Mouse (Mus musculus) erythroblast, embryonic 14.5 days (primary cell): ENCODE measurements around the gene 2410004B18Rik.

ENCODE experiments used
- GATA1 ChIP-seq: IDR thresholded peaks from 2 replicates; pipeline ENCODE4 v1.6.1; 2012; ENCODE audit warnings: low read length, inconsistent platforms, mixed read lengths
- TAL1 ChIP-seq: IDR thresholded peaks from 3 replicates; pipeline ENCODE4 v1.6.1; 2012; ENCODE audit warnings: low read length, inconsistent platforms, mixed read lengths

DNA sequence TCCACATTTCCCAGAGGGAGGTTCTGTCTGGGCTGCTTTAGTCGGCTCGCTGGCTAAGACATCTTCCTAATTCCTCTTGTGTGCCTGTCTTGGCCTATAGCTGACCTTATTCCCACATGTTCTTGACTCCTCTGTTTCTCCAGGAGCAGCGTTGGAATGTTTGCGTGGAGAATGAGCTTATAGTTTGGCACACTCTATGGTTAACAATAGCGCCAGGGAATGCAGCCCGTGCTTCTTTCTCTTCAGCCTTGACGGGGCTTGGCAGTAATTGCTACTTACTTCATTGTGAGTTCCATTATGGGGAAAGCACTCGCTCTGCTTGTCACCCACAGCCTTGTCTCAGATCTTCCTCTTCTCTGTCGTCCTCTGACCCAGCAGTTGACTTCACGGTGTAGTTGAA is 33.7 kb downstream of the 2410004B18Rik start:
- no peak for TF ChIP-seq TAL1
- no peak for TF ChIP-seq GATA1
